Mouse (Mus musculus): ENCODE measurements at regions not wholly inside any gene's neighbourhood (a gene's known extent, or its start where the extent isn't known, plus 50 kb on each side); places are given as distances from the start of the nearest gene placed in this dataset.

DNA sequence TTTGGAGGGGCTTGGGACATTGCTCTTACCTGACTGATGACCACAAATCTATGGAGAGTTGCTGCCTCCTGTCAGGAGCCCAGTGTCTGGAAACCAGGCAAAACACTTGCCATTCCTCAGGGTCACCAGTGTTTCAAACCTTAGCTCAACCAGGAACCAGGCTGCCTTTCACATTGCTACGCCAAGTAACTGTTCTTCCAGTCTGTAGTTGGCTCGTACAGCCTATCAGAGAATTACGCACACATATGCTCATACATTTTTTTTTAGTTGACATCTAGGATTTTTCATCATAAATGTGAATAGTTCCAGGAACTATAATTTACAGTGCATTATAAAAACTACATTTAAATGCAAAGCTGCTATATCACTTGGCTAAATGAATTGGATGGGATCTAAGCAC is 818.9 kb upstream of the Tenm4 start:
- TF ChIP-seq CTCF (IDR thresholded peaks at IDR 0.05; ENCODE audit: low read depth) (no peak), EP300 (IDR thresholded peaks at IDR 0.05; ENCODE audit: low read depth) (no peak)
